Mouse (Mus musculus) naive thymus-derived CD4-positive, alpha-beta T cell, adult 5 months (primary cell): ENCODE measurements around the gene H2al2b. TPM values are rescaled to one million over a fixed set of nuclear protein-coding genes. Genes with fewer than 3 reads are reported as not detected.

Experiments used
- polyA plus RNA-seq: library from polyadenylated mRNA; unstranded; fragments of 100-300 nt; shearing (Covaris generic); gene quantifications from one replicate; pipeline ENCODE4 v1.2.1, GENCODE M21; 2017

H2al2b gene
- polyA plus RNA-seq: not detected

DNA sequence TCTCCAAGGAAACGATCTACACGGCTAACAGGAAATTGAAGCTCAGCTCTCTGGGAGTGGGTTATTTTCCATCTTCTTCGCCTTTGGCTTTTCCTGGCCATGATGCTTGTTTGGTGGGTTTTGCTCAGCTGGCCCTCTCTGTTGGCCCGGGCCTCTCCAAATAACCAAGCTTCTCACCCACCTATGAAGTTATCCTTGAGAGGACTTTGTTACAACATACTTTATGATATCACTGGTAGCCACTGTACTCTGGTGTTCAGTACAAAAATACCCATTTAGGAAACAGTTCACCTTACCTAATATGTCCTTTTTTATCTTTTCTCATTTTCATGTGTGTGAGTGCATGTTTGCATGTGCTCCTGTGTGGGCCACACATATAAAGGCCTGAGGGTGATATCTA, at the start of gene H2al2b:
Gene H2al2b (minus strand): TSS at position 101 of the 400 bp plus-strand sequence.

Other genes starting within 250 kb of the H2al2b start
- gene H2al2c, start 121.6 kb downstream of the H2al2b start, polyA plus RNA-seq: not detected
- not detected for gene Sry, start 57.0 kb downstream of the H2al2b start, polyA plus RNA-seq
- not detected for gene Gm4064, start 75.5 kb upstream of the H2al2b start, polyA plus RNA-seq
- gene Rbmy, start 110.0 kb upstream of the H2al2b start, polyA plus RNA-seq: not detected
- gene Gm10256, start 110.0 kb upstream of the H2al2b start, polyA plus RNA-seq: not detected
- gene Gm10352, start 180.3 kb upstream of the H2al2b start, polyA plus RNA-seq: not detected
- gene Gm29289, start 211.9 kb upstream of the H2al2b start, polyA plus RNA-seq: not detected